Mouse (Mus musculus) embryonic fibroblast, embryonic 13.5 days (primary cell): ENCODE measurements around the gene Gabbr2.

Experiments used
- CTCF ChIP-seq: IDR thresholded peaks from 2 replicates; pipeline ENCODE4 v1.5.1; 2011; ENCODE audit warnings: mild to moderate bottlenecking, control low read depth, low read length, moderate library complexity, borderline replicate concordance; ENCODE audit not compliant: insufficient read depth
- POLR2A ChIP-seq: IDR thresholded peaks from 2 replicates; pipeline ENCODE4 v1.6.1; 2011; ENCODE audit warnings: low read depth, mild to moderate bottlenecking, control low read depth, low read length, moderate library complexity

DNA sequence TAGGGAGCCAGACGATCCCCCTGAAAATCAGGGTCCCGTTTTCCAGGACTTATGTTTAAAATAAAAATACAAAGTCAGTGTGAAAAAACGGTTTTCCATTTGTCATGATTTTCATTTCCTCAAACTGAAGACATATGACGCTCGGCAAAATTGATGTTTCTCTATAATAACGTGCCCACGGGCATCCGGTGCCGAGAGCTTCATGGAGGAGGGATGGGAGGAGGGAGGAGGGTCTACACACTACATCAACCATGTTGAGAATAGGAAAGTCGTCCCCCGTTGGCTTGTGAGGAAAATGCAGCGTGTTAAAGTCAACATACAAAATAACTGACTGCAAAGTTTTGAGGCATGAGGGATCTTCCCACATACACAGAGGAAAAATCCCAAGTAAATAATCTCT, 75.7 kb downstream of the Gabbr2 start:
- no peak for TF ChIP-seq CTCF
- TF ChIP-seq POLR2A, result no peak
